Mouse (Mus musculus): ENCODE measurements around the gene Prdm11. TPM values are rescaled to one million over a fixed set of nuclear protein-coding genes. Genes with fewer than 3 reads are reported as not detected.

Gene Prdm11
- polyA plus RNA-seq, 1 experiment, result 11.0 TPM

DNA sequence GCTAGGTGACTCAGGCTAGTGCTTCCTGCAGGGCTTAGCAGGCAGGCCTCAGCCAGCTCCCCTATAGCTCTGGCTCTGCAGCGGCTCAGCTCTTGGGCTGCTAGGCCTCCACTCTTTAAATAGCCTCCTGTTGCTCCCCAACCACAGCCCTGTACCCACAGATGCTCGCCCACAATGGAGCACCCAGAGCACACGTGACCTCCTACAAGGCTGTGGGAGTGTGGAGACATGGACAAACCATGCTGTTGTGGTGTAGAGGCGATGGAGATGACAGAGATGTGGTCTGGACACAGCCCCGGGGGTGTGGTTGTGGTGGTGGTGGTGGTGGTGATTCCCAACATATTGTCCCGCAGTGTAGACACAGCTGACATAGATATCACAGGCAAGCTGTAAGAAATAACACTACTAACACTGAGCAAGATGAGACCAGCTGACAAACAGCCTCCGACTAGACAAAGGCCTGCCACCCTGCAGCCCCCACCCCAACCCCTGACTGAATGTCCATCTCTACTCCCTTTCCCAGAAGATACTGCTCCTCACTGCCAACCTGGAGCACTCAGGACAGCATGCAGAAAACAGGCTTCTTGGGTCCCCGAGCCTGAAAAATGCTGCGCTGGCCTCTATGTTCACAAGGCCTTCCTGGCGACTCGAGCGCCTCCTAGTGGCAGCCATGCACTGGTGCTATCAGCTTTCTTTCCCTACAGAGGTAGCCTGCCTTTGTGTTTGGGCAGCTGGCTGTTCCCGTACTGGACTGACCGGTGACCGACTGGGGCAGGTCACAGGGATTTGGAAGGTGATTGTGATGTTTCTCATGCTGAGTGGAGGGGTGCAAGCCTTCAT, 30.0 kb upstream of the Prdm11 start:
- WGBS, result 36% methylated on average over 15 of the region's 15 CpGs
- H3K27ac ChIP-seq (ENCODE audit: insufficient read depth, low read length), result no peak overlapping the region
- no peaks in the 10 kb centered on the region for H3K4me1 ChIP-seq (ENCODE audit: control insufficient read depth, insufficient read depth, insufficient read length)
- DNase-seq (ENCODE audit: low read depth in 1 of 2, low spot score in 2 of 2), result peak; percentile 29 to 69
- no peak overlapping the region for H3K4me3 ChIP-seq (ENCODE audit: extremely low read depth, insufficient read depth, insufficient read length)
- no peaks in the 10 kb centered on the region for H3K27me3 ChIP-seq (ENCODE audit: control insufficient read depth, insufficient read depth, low read length)
- H3K36me3 ChIP-seq (ENCODE audit: control insufficient read depth, insufficient read depth, low read length), result no peaks in the 10 kb centered on the region
- no peak for TF ChIP-seq POLR2A (IDR thresholded peaks at IDR 0.05; ENCODE audit: low read depth, low read length)
- peak; percentile 94; the same call in 1 of the 2 replicates for TF ChIP-seq CTCF (IDR thresholded peaks at IDR 0.05; ENCODE audit: extremely low read depth, insufficient read depth, insufficient read length, insufficient replicate concordance)

DNA sequence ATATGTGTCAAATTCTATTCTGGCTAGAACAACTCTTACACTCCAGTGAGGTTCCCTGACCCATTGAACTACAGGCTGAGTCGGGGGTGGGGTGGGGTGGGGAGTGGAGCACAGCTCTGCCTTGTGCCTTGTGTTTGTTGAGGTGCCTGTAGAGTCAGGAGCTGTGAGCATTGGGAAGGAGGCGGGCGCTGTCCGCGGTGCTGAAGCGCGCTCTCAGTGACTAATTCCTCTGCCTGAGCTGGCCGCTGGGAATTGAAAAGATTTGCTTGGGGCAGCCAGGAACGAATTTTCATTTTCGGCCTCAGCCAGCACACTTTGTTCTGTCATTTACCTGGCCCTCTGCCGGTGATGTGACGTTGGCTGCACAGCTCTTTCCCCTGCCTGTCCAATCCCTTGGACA, 25.7 kb upstream of the Prdm11 start:
- H3K27me3 ChIP-seq (ENCODE audit: control insufficient read depth, insufficient read depth, low read length), result no peaks in the 10 kb centered on the region
- DNase-seq (ENCODE audit: low read depth in 1 of 2, low spot score in 2 of 2), result peak in 1 of 2 experiments; percentile 40
- no peaks in the 10 kb centered on the region for H3K36me3 ChIP-seq (ENCODE audit: control insufficient read depth, insufficient read depth, low read length)
- TF ChIP-seq CTCF (IDR thresholded peaks at IDR 0.05; ENCODE audit: extremely low read depth, insufficient read depth, insufficient read length, insufficient replicate concordance), result no peak
- no peak for TF ChIP-seq POLR2A (IDR thresholded peaks at IDR 0.05; ENCODE audit: low read depth, low read length)
- H3K4me3 ChIP-seq (ENCODE audit: extremely low read depth, insufficient read depth, insufficient read length), result no peak overlapping the region
- WGBS, result 8% methylated on average over 12 of the region's 12 CpGs
- no peaks in the 10 kb centered on the region for H3K4me1 ChIP-seq (ENCODE audit: control insufficient read depth, insufficient read depth, insufficient read length)
- no peak overlapping the region for H3K27ac ChIP-seq (ENCODE audit: insufficient read depth, low read length)

DNA sequence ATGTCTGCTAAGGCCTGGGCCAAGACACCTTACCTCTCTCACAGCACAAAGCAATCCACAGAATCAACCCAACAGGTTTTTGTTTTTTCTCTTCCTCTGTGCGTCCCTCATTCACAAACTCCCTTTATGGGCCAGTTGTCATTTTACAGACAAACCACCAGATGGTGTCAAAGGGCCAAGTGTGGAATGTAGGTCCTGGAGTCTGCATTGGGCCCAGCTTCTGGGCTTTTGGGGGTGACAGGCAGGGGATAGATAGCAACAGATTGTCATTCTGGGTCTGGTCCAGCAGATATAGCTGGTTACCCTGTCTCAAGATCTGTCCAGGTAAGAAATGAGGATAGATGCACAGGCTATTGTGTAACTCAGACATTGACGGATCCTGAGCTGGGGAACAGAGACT, 23.0 kb upstream of the Prdm11 start:
- H3K4me1 ChIP-seq (ENCODE audit: control insufficient read depth, insufficient read depth, insufficient read length), result no peaks in the 10 kb centered on the region
- no peaks in the 10 kb centered on the region for H3K27me3 ChIP-seq (ENCODE audit: control insufficient read depth, insufficient read depth, low read length)
- DNase-seq (ENCODE audit: low read depth in 1 of 2, low spot score in 2 of 2), result peak in 1 of 2 experiments; percentile 27
- no peak overlapping the region for H3K27ac ChIP-seq (ENCODE audit: insufficient read depth, low read length)
- TF ChIP-seq POLR2A (IDR thresholded peaks at IDR 0.05; ENCODE audit: low read depth, low read length), result no peak
- peak; percentile 70; the same call in 1 of the 2 replicates for TF ChIP-seq CTCF (IDR thresholded peaks at IDR 0.05; ENCODE audit: extremely low read depth, insufficient read depth, insufficient read length, insufficient replicate concordance)
- H3K36me3 ChIP-seq (ENCODE audit: control insufficient read depth, insufficient read depth, low read length), result no peaks in the 10 kb centered on the region
- H3K4me3 ChIP-seq (ENCODE audit: extremely low read depth, insufficient read depth, insufficient read length), result no peak overlapping the region
- WGBS, result 46% methylated on average over 2 of the region's 2 CpGs

DNA sequence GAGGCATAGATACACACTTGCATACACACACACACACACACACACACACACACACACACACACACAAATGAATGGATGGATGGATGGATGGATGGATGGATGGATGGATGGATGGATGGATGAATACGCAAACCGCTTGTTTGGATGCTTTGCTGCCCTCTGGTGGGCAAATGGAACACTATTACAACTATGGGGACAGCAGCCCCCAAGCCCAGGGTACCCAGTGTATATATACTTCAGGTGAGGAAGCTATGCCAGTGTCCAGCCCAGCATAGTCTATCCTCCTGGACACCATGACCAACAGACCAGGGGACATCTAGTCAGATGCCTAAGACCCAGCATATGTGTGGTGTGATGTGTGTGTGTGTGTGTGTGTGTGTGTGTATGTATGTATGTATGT, 17.4 kb upstream of the Prdm11 start:
- DNase-seq (ENCODE audit: low read depth in 1 of 2, low spot score in 2 of 2), result peak in 1 of 2 experiments; percentile 33
- Histone ChIP-seq H3K36me3 (ENCODE audit: control insufficient read depth, insufficient read depth, low read length) (no peaks in the 10 kb centered on the region), H3K4me3 (ENCODE audit: extremely low read depth, insufficient read depth, insufficient read length) (no peak overlapping the region), H3K27ac (ENCODE audit: insufficient read depth, low read length) (no peak overlapping the region), H3K27me3 (ENCODE audit: control insufficient read depth, insufficient read depth, low read length) (no peaks in the 10 kb centered on the region), H3K4me1 (ENCODE audit: control insufficient read depth, insufficient read depth, insufficient read length) (no peaks in the 10 kb centered on the region)
- TF ChIP-seq CTCF (IDR thresholded peaks at IDR 0.05; ENCODE audit: extremely low read depth, insufficient read depth, insufficient read length, insufficient replicate concordance) (peak; percentile 20; the same call in 1 of the 2 replicates), POLR2A (IDR thresholded peaks at IDR 0.05; ENCODE audit: low read depth, low read length) (no peak)
- WGBS, result 34% methylated on average over 2 of the region's 2 CpGs

DNA sequence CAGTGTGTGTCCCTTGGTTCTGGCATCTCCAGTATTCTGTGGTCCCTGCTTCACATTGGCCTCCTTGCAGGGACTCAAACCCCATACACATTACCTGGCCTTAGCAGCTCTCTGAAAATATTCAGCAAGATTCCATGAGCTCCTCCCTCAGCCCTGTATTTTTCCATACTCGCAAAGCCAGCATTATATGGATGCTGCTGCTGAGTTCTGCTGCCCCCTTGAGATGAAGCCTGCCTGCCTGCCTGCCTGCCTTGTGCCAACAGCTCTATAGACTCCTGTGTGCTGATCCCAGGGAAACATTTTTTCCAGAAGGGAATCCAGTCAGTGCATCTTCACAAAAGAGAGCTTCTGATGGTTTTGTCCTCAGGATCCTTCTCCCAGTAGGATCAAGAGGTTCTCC, 5.9 kb upstream of the Prdm11 start:
- no peak for DNase-seq (ENCODE audit: low read depth in 1 of 2, low spot score in 2 of 2)
- no peaks in the 10 kb centered on the region for H3K27me3 ChIP-seq (ENCODE audit: control insufficient read depth, insufficient read depth, low read length)
- no peak overlapping the region for H3K27ac ChIP-seq (ENCODE audit: insufficient read depth, low read length)
- no peak overlapping the region for H3K4me3 ChIP-seq (ENCODE audit: extremely low read depth, insufficient read depth, insufficient read length)
- TF ChIP-seq CTCF (IDR thresholded peaks at IDR 0.05; ENCODE audit: extremely low read depth, insufficient read depth, insufficient read length, insufficient replicate concordance), result no peak
- TF ChIP-seq POLR2A (IDR thresholded peaks at IDR 0.05; ENCODE audit: low read depth, low read length), result no peak
- H3K36me3 ChIP-seq (ENCODE audit: control insufficient read depth, insufficient read depth, low read length), result no peaks in the 10 kb centered on the region
- H3K4me1 ChIP-seq (ENCODE audit: control insufficient read depth, insufficient read depth, insufficient read length), result no peaks in the 10 kb centered on the region
- WGBS, result 69% methylated on average over 1 of the region's 1 CpGs

DNA sequence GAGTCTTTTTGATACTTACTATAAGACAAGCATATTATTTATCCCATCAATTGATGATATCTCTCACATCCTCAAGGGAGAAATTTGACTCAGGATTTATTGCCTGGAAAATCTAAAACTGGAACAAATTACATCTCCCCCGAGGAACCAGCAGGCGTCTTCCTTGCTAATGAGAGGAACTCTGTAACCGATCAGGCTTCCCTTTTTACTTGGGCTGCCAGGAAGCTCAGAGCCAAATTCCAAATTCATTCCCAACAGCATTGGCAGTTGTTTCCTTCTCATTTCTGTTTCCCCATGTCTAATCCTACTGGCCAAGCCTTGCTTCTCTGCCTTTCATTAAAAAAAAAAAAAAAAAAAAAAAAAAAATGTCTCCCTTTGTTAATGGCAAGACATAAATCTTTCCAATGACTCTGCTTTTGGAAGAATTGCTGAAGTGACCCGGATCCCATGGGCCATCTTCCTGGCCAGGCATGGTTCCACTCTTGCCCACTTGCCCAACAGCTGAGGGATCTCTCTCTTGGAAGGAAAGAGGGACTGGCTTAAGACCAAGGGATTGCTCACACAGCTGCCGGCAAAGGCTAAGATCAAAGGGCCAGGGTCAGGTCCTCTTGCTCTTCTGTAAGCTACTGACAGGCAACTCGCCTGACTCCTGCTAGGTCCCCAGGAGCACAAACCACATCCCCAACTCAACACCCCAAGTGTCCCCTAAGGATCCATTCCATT, 2.8 kb upstream of the Prdm11 start:
- H3K4me1 ChIP-seq (ENCODE audit: control insufficient read depth, insufficient read depth, insufficient read length), result peaks cover 2% of the 10 kb centered on the region; the same call in 1 of the 2 replicates
- no peak overlapping the region for H3K4me3 ChIP-seq (ENCODE audit: extremely low read depth, insufficient read depth, insufficient read length)
- no peaks in the 10 kb centered on the region for H3K36me3 ChIP-seq (ENCODE audit: control insufficient read depth, insufficient read depth, low read length)
- no peak overlapping the region for H3K27ac ChIP-seq (ENCODE audit: insufficient read depth, low read length)
- 35% methylated on average over 6 of the region's 6 CpGs for WGBS
- DNase-seq (ENCODE audit: low read depth in 1 of 2, low spot score in 2 of 2), result no peak
- no peaks in the 10 kb centered on the region for H3K27me3 ChIP-seq (ENCODE audit: control insufficient read depth, insufficient read depth, low read length)
- no peak for TF ChIP-seq CTCF (IDR thresholded peaks at IDR 0.05; ENCODE audit: extremely low read depth, insufficient read depth, insufficient read length, insufficient replicate concordance)
- TF ChIP-seq POLR2A (IDR thresholded peaks at IDR 0.05; ENCODE audit: low read depth, low read length), result no peak
